Mouse (Mus musculus) thymus, postnatal 14 days (tissue): ENCODE data around the gene Ccdc88c.

Source experiments
- DNase-seq: peaks from one replicate; pipeline ENCODE4 v3.0.0; 2021

The Ccdc88c gene

GRCm38 (mm10) chr12:100873612-100874011 lies 155.2 kb downstream of the Ccdc88c start:
- no peak for DNase-seq

- no peak for DNase-seq
These were observed 157.0 kb downstream of the Ccdc88c start for GRCm38 (mm10) chr12:100871841-100872240.

- DNase-seq, result no peak
These were observed 157.6 kb downstream of the Ccdc88c start for GRCm38 (mm10) chr12:100871234-100871633.

GRCm38 (mm10) chr12:100868049-100868622 lies 160.7 kb downstream of the Ccdc88c start:
- no peak for DNase-seq

GRCm38 (mm10) chr12:100867097-100867496 lies 161.8 kb downstream of the Ccdc88c start:
- no peak for DNase-seq

GRCm38 (mm10) chr12:100865509-100866078 lies 163.3 kb downstream of the Ccdc88c start:
- no peak for DNase-seq

GRCm38 (mm10) chr12:100865072-100865471 lies 163.8 kb downstream of the Ccdc88c start:
- DNase-seq, result no peak

- DNase-seq, result no peak
These were observed 165.9 kb downstream of the Ccdc88c start for GRCm38 (mm10) chr12:100862856-100863446.

GRCm38 (mm10) chr12:100862272-100862671 lies 166.6 kb downstream of the Ccdc88c start:
- no peak for DNase-seq
